Mouse (Mus musculus) midbrain, embryonic 13.5 days (tissue): ENCODE measurements around the gene Gpr162. TPM values are rescaled to one million over a fixed set of nuclear protein-coding genes. Genes with fewer than 3 reads are reported as not detected.
A peak's percentile ranks its signal among the peaks of the same experiment; 100 is the strongest.
"Not testable (repeated sequence)": the region's sequence is repeated elsewhere in the genome, so short reads cannot be mapped to it uniquely, and the experiment has no call there.

Experiments used
- ATAC-seq: fragments of 200-750 bp; cut with Nextera tagmentation; 2 replicates; pipeline ENCODE4 v1.8.0; 2017; ENCODE audit warnings: mild to moderate bottlenecking, moderate TSS enrichment, moderate library complexity
- H3K27ac ChIP-seq: fragments of 300-500 bp; sonication (generic); 2 replicates; pipeline ENCODE4 v1.5.1; 2015; ENCODE audit warnings: inconsistent platforms, mild to moderate bottlenecking, moderate library complexity
- H3K27me3 ChIP-seq: fragments of 300-500 bp; sonication (generic); 2 replicates; pipeline ENCODE4 v1.6.1; 2015; ENCODE audit warnings: mild to moderate bottlenecking, inconsistent platforms
- H3K36me3 ChIP-seq: fragments of 300-500 bp; sonication (generic); 2 replicates; pipeline ENCODE4 v1.6.1; 2015; ENCODE audit warnings: mild to moderate bottlenecking, inconsistent platforms
- H3K4me1 ChIP-seq: fragments of 300-500 bp; sonication (generic); replicated peaks from 2 replicates; pipeline ENCODE4 v1.6.1; 2015; ENCODE audit warnings: inconsistent platforms
- H3K4me2 ChIP-seq: fragments of 300-500 bp; sonication (generic); replicated peaks from 2 replicates; pipeline ENCODE4 v1.6.1; 2015; ENCODE audit warnings: moderate library complexity, mild to moderate bottlenecking, inconsistent platforms
- H3K4me3 ChIP-seq: fragments of 300-500 bp; sonication (generic); replicated peaks from 2 replicates; pipeline ENCODE4 v1.5.1; 2015; ENCODE audit warnings: mild to moderate bottlenecking, inconsistent platforms
- H3K9ac ChIP-seq: fragments of 300-500 bp; sonication (generic); replicated peaks from 2 replicates; pipeline ENCODE4 v1.6.1; 2015; ENCODE audit warnings: mild to moderate bottlenecking, inconsistent platforms
- H3K9me3 ChIP-seq: fragments of 300-500 bp; sonication (generic); 2 replicates; pipeline ENCODE4 v1.6.1; 2016; ENCODE audit warnings: mild to moderate bottlenecking, inconsistent platforms
- WGBS: fragments of 180-500 bp; shearing (Covaris S2); methylation state at CpG from one replicate; pipeline ENCODE4 v1.1.7; 2015; 5-methylcytosine and 5-hydroxymethylcytosine counted together
- polyA plus RNA-seq: library from polyadenylated mRNA; unstranded; fragments of >200 nt; fragmentation: Nextera tagmentation; extraction: Ambion mirVana; gene quantifications from 2 replicates; pipeline ENCODE4 v1.2.1, GENCODE M21; 2015

The Gpr162 gene
- polyA plus RNA-seq, 1 experiment from 2014 or later, result 22.9 TPM

- H3K4me1 ChIP-seq, result peaks cover 37% of the 10 kb centered on the region
- not testable (repeated sequence) for ATAC-seq, H3K27ac ChIP-seq, H3K9ac ChIP-seq, H3K27me3 ChIP-seq, H3K9me3 ChIP-seq
- peak overlapping the region; percentile 89 for H3K4me2 ChIP-seq
- 98% methylated on average over 4 of the region's 4 CpGs for WGBS
- H3K4me3 ChIP-seq, result peak overlapping the region; percentile 51
- H3K36me3 ChIP-seq, result peaks cover 20% of the 10 kb centered on the region
These were observed 32.6 kb downstream of the Gpr162 start for GRCm38 (mm10) chr6:124831199-124831598.

- ATAC-seq, result peak; percentile 84
- under 1% methylated on average over 38 of the region's 38 CpGs for WGBS
- Histone ChIP-seq H3K9ac (peak overlapping the region; percentile 69), H3K36me3 (peaks cover 32% of the 10 kb centered on the region), H3K27ac (peak overlapping the region; percentile 92), H3K4me3 (peak overlapping the region; percentile 51), H3K27me3 (no peaks in the 10 kb centered on the region), H3K4me2 (peak overlapping the region; percentile 89), H3K9me3 (no peaks in the 10 kb centered on the region), H3K4me1 (peaks cover 35% of the 10 kb centered on the region)
These were observed 33.7 kb downstream of the Gpr162 start for GRCm38 (mm10) chr6:124829799-124830700.

- peak within 1 kb of the TSS; percentile 92 for H3K27ac ChIP-seq
- peaks cover 37% of the 10 kb centered on the region for H3K36me3 ChIP-seq
- H3K9ac ChIP-seq, result peak within 1 kb of the TSS; percentile 72
- H3K4me1 ChIP-seq, result peaks cover 35% of the 10 kb centered on the region
- no peaks in the 10 kb centered on the region for H3K9me3 ChIP-seq
- peak within 1 kb of the TSS; percentile 89 for H3K4me2 ChIP-seq
- peak within 1 kb of the TSS; percentile 51 for H3K4me3 ChIP-seq
- WGBS, result under 1% methylated on average over 55 of the region's 55 CpGs
- H3K27me3 ChIP-seq, result no peaks in the 10 kb centered on the region
- peak; percentile 97 for ATAC-seq
These were observed 34.6 kb downstream of the Gpr162 start, which contains the start of the genes Usp5 and Cdca3 for GRCm38 (mm10) chr6:124828868-124829798. Gene Usp5, minus strand, starts transcription at chr6:124829484. Gene Cdca3, plus strand, starts transcription at chr6:124829547.

- peak overlapping the region; percentile 68 for H3K27ac ChIP-seq
- WGBS, result 22% methylated on average over 10 of the region's 10 CpGs
- H3K27me3 ChIP-seq, result no peaks in the 10 kb centered on the region
- peaks cover 45% of the 10 kb centered on the region for H3K36me3 ChIP-seq
- H3K4me3 ChIP-seq, result peak overlapping the region; percentile 51
- peaks cover 32% of the 10 kb centered on the region for H3K4me1 ChIP-seq
- H3K9ac ChIP-seq, result peak overlapping the region; percentile 72
- H3K4me2 ChIP-seq, result peak overlapping the region; percentile 89
- H3K9me3 ChIP-seq, result no peaks in the 10 kb centered on the region
- no peak for ATAC-seq
These were observed 35.6 kb downstream of the Gpr162 start for GRCm38 (mm10) chr6:124828101-124828592.

- no peak overlapping the region for H3K4me3 ChIP-seq
- no peak overlapping the region for H3K4me2 ChIP-seq
- no peak overlapping the region for H3K27ac ChIP-seq
- no peak overlapping the region for H3K9ac ChIP-seq
- no peaks in the 10 kb centered on the region for H3K27me3 ChIP-seq
- H3K9me3 ChIP-seq, result no peaks in the 10 kb centered on the region
- H3K4me1 ChIP-seq, result no peaks in the 10 kb centered on the region
- peaks cover 99% of the 10 kb centered on the region for H3K36me3 ChIP-seq
- WGBS, result 96% methylated on average over 4 of the region's 4 CpGs
- no peak for ATAC-seq
These were observed 41.7 kb downstream of the Gpr162 start for GRCm38 (mm10) chr6:124822049-124822448.

- H3K9me3 ChIP-seq, result no peaks in the 10 kb centered on the region
- no peak overlapping the region for H3K9ac ChIP-seq
- 93% methylated on average over 5 of the region's 5 CpGs for WGBS
- ATAC-seq, result no peak
- H3K36me3 ChIP-seq, result peaks cover 100% of the 10 kb centered on the region
- H3K4me3 ChIP-seq, result no peak overlapping the region
- H3K27ac ChIP-seq, result no peak overlapping the region
- no peaks in the 10 kb centered on the region for H3K27me3 ChIP-seq
- no peak overlapping the region for H3K4me2 ChIP-seq
- H3K4me1 ChIP-seq, result no peaks in the 10 kb centered on the region
These were observed 42.9 kb downstream of the Gpr162 start for GRCm38 (mm10) chr6:124820891-124821290.

GRCm38 (mm10) chr6:124817971-124818370 lies 45.8 kb downstream of the Gpr162 start:
- Histone ChIP-seq H3K4me1 (peaks cover 19% of the 10 kb centered on the region), H3K36me3 (peaks cover 82% of the 10 kb centered on the region), H3K9ac (no peak overlapping the region), H3K4me3 (no peak overlapping the region), H3K4me2 (no peak overlapping the region), H3K27me3 (no peaks in the 10 kb centered on the region), H3K27ac (no peak overlapping the region), H3K9me3 (no peaks in the 10 kb centered on the region)
- WGBS, result 92% methylated on average over 8 of the region's 8 CpGs
- no peak for ATAC-seq

GRCm38 (mm10) chr6:124817563-124817962 lies 46.2 kb downstream of the Gpr162 start:
- Histone ChIP-seq H3K27me3 (no peaks in the 10 kb centered on the region), H3K9ac (no peak overlapping the region), H3K27ac (no peak overlapping the region), H3K36me3 (peaks cover 78% of the 10 kb centered on the region), H3K4me1 (peaks cover 23% of the 10 kb centered on the region), H3K9me3 (no peaks in the 10 kb centered on the region), H3K4me2 (no peak overlapping the region), H3K4me3 (no peak overlapping the region)
- ATAC-seq, result no peak
- 96% methylated on average over 8 of the region's 8 CpGs for WGBS

- Histone ChIP-seq H3K27ac (no peak overlapping the region), H3K4me2 (no peak overlapping the region), H3K27me3 (no peaks in the 10 kb centered on the region), H3K4me3 (no peak overlapping the region), H3K9ac (no peak overlapping the region), H3K9me3 (no peaks in the 10 kb centered on the region), H3K36me3 (peaks cover 78% of the 10 kb centered on the region), H3K4me1 (peaks cover 28% of the 10 kb centered on the region)
- WGBS, result 96% methylated on average over 11 of the region's 11 CpGs
- no peak for ATAC-seq
These were observed 46.7 kb downstream of the Gpr162 start for GRCm38 (mm10) chr6:124817125-124817524.

GRCm38 (mm10) chr6:124816611-124817010 lies 47.2 kb downstream of the Gpr162 start:
- no peak for ATAC-seq
- no peaks in the 10 kb centered on the region for H3K27me3 ChIP-seq
- H3K4me2 ChIP-seq, result no peak overlapping the region
- H3K4me3 ChIP-seq, result no peak overlapping the region
- H3K9ac ChIP-seq, result no peak overlapping the region
- peaks cover 78% of the 10 kb centered on the region for H3K36me3 ChIP-seq
- peaks cover 32% of the 10 kb centered on the region for H3K4me1 ChIP-seq
- WGBS, result 96% methylated on average over 4 of the region's 4 CpGs
- H3K27ac ChIP-seq, result no peak overlapping the region
- no peaks in the 10 kb centered on the region for H3K9me3 ChIP-seq

GRCm38 (mm10) chr6:124814858-124815774 lies 48.7 kb downstream of the Gpr162 start:
- Histone ChIP-seq H3K9me3 (no peaks in the 10 kb centered on the region), H3K36me3 (peaks cover 67% of the 10 kb centered on the region), H3K27me3 (no peaks in the 10 kb centered on the region), H3K27ac (peak overlapping the region; percentile 30; the same call in 1 of the 2 replicates), H3K4me3 (no peak overlapping the region), H3K9ac (no peak overlapping the region), H3K4me1 (peaks cover 36% of the 10 kb centered on the region), H3K4me2 (no peak overlapping the region)
- WGBS, result 64% methylated on average over 9 of the region's 9 CpGs
- ATAC-seq, result no peak
